Mouse (Mus musculus) v-Abl transformed pro-B cells (cell line): ENCODE results near the gene Olfr959.

Experiments used
- in situ Hi-C, 2 experiments: fragments of 400-800 bp; cut with MboI; formaldehyde crosslinking; loops; one replicate each; pipeline ENCODE4 v1.15.1; 2025; ENCODE audit not compliant: unreplicated experiment in 2 of 2

Olfr959 gene

GRCm38 (mm10) chr9:39575469-39575868 is at the start of gene Olfr959:
TSS of gene Olfr959 (minus strand) at chr9:39575569.
- in situ Hi-C loops, result no loop called here

GRCm38 (mm10) chr9:39624711-39625110 is 49.3 kb upstream of the Olfr959 start:
- in situ Hi-C loops, result no loop called here

- in situ Hi-C loops, result no loop called here
Measured at GRCm38 (mm10) chr9:39623783-39624182, 48.4 kb upstream of the Olfr959 start.

GRCm38 (mm10) chr9:39621073-39621472 is 45.7 kb upstream of the Olfr959 start, which contains the start of gene Olfr960:
TSS of gene Olfr960 (plus strand) at chr9:39621373.
- in situ Hi-C loops, result no loop called here

GRCm38 (mm10) chr9:39611953-39612352 is 36.6 kb upstream of the Olfr959 start:
- in situ Hi-C loops, result no loop called here

- in situ Hi-C loops, result no loop called here
Measured at GRCm38 (mm10) chr9:39610355-39610754, 35.0 kb upstream of the Olfr959 start, which contains the start of gene Olfr148. TSS of gene Olfr148 (plus strand) at chr9:39610655.

- in situ Hi-C loops, result no loop called here
Measured at GRCm38 (mm10) chr9:39608497-39608896, 33.1 kb upstream of the Olfr959 start.

GRCm38 (mm10) chr9:39603999-39604453 is 28.7 kb upstream of the Olfr959 start, which contains the start of gene AW551984:
TSS of gene AW551984 (minus strand) at chr9:39604403.
- in situ Hi-C loops, result no loop called here

GRCm38 (mm10) chr9:39603333-39603845 is 28.0 kb upstream of the Olfr959 start:
- in situ Hi-C loops, result no loop called here

GRCm38 (mm10) chr9:39602536-39603332 is 27.4 kb upstream of the Olfr959 start:
- in situ Hi-C loops, result no loop called here

- in situ Hi-C loops, result no loop called here
Measured at GRCm38 (mm10) chr9:39577050-39577449, 1.7 kb upstream of the Olfr959 start.

- in situ Hi-C loops, result no loop called here
Measured at GRCm38 (mm10) chr9:39558349-39558647, 17.1 kb downstream of the Olfr959 start.

- in situ Hi-C loops, result no loop called here
Measured at GRCm38 (mm10) chr9:39557529-39558348, 17.6 kb downstream of the Olfr959 start.

GRCm38 (mm10) chr9:39553946-39554345 is 21.4 kb downstream of the Olfr959 start, which contains the start of gene Olfr958:
TSS of gene Olfr958 (minus strand) at chr9:39554054.
- in situ Hi-C loops, result no loop called here

GRCm38 (mm10) chr9:39550806-39551205 is 24.6 kb downstream of the Olfr959 start:
- in situ Hi-C loops, result no loop called here

GRCm38 (mm10) chr9:39523616-39524285 is 51.6 kb downstream of the Olfr959 start:
- in situ Hi-C loops, result loop anchor here in 1 of 2 experiments (25.0 kb wide), 2 partner anchors 964 to 1089 kb away; no protein-coding TSS in a partner anchor
